Mouse (Mus musculus): Measurements from ENCODE around the gene Wfs1. TPM values are rescaled to one million over a fixed set of nuclear protein-coding genes. Genes with fewer than 3 reads are reported as not detected.

Gene Wfs1
- polyA plus RNA-seq, 1 experiment from 2014 or later = 11.0 TPM

DNA sequence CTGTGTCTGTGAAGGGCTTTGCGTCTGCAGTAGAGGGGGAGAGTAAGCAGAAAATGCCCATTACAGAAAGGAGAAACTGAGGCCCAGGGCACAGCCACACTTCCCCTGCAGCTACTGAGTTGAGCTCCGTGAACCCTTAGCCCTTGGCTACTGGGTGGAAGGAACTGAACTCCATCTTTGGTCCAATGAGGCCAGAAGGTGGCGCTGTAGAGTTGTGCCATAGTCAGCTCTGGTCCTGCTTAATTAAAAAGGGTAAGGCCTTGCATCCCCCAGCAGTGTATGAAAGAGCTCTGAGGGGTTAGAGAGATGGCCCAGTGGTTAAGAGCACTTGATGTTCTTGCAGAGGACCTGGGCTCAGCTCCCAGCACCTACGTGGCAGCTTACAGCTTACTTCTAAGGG is 60.3 kb downstream of the Wfs1 start:
- ATAC-seq = no peak

DNA sequence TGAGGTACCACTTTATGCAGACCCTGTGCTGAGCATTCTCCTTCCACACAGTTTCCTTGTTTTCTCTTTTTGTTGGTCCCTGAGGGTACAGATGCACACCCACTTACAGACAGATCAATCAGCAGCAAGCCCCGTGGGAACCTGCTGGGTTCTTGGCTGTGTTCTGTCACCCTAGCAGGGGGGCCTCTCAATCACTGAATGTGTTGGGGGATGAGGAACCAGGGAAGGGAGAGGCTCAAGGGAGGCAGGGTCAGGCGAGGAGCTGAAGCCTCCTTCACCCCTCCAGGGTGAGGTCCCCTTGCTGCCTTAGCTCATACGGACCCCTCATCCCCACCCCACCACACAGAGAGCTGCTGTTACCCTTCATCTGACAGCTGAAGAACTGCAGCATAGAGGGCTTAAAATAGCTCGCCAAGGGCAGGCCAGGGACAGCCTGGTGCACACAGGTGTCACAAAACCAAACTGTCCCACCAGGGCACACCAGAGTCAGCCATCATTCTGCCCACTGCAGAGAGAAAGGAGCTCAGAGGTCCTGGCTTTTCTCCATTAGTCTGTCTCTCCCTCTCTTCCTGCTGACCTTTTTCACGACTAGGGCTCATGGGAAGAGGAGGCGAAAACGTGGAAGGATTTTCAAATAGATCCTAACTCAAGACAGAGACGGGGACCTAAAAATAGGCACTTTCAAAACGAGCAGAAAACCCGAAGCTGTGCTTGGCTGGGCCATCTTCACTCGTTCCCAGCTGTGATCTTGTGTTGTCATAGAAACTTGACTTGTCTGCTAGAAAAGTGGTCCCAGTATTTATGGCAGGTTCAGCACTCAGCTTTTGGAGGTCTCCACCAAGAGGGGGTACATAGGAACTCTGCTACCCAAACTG is 64.9 kb downstream of the Wfs1 start:
- Histone ChIP-seq H3K4me2 (ENCODE audit: low read length) (no peak overlapping the region), H3K36me3 (ENCODE audit: control insufficient read depth, insufficient read depth, low read length) (peaks cover 8% of the 10 kb centered on the region), H3K9me3 (ENCODE audit: control insufficient read depth, low read length) (no peaks in the 10 kb centered on the region), H3K4me3 (ENCODE audit: low read length) (no peak overlapping the region), H3K4me1 (ENCODE audit: control insufficient read depth, insufficient read depth, low read depth, low read length) (peaks cover 8% of the 10 kb centered on the region), H3K9ac (ENCODE audit: low read depth, low read length) (no peak overlapping the region), H3K27me3 (replicated peaks; ENCODE audit: control insufficient read depth, insufficient read depth, low read length) (no peaks in the 10 kb centered on the region), H3K27ac (ENCODE audit: low read depth, low read length) (peak overlapping the region; percentile 49; the same call in 1 of the 2 replicates)
- ATAC-seq = no peak
- 42% methylated on average over 11 of the region's 11 CpGs for WGBS

More for the DNA sequence above, 60.3 kb downstream of the Wfs1 start:
- Histone ChIP-seq H3K4me1 (ENCODE audit: control insufficient read depth, insufficient read depth, low read depth, low read length) (peaks cover 5% of the 10 kb centered on the region), H3K9me3 (ENCODE audit: control insufficient read depth, low read length) (no peaks in the 10 kb centered on the region), H3K4me3 (ENCODE audit: low read length) (no peak overlapping the region), H3K36me3 (ENCODE audit: control insufficient read depth, insufficient read depth, low read length) (peaks cover 22% of the 10 kb centered on the region), H3K27me3 (replicated peaks; ENCODE audit: control insufficient read depth, insufficient read depth, low read length) (no peaks in the 10 kb centered on the region), H3K9ac (ENCODE audit: low read depth, low read length) (no peak overlapping the region), H3K27ac (ENCODE audit: low read depth, low read length) (no peak overlapping the region), H3K4me2 (ENCODE audit: low read length) (no peak overlapping the region)
- WGBS = 51% methylated on average over 4 of the region's 4 CpGs

DNA sequence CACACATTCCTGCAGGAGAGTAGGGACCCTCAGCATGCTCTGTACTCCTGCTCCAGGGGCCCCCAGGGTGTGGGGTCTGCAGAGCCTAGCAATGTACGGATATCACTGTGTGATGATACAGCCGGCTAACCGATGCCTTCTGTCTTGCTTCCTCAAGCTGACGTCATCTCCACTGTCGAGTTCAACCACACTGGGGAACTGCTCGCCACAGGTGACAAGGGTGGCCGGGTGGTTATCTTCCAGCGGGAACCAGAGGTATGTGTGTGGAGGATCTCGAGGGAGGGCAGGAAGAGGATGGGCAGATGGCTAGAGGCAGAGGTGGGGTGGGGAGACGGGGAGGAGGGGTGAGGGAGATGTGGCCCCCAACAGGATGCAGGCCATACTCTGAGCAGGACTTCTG is 66.2 kb downstream of the Wfs1 start:
- H3K9ac ChIP-seq (ENCODE audit: low read depth, low read length) = no peak overlapping the region
- H3K4me1 ChIP-seq (ENCODE audit: control insufficient read depth, insufficient read depth, low read depth, low read length) = peaks cover 13% of the 10 kb centered on the region
- 76% methylated on average over 10 of the region's 10 CpGs for WGBS
- no peak overlapping the region for H3K4me3 ChIP-seq (ENCODE audit: low read length)
- ATAC-seq = no peak
- H3K9me3 ChIP-seq (ENCODE audit: control insufficient read depth, low read length) = no peaks in the 10 kb centered on the region
- no peaks in the 10 kb centered on the region for H3K27me3 ChIP-seq (replicated peaks; ENCODE audit: control insufficient read depth, insufficient read depth, low read length)
- no peak overlapping the region for H3K27ac ChIP-seq (ENCODE audit: low read depth, low read length)
- H3K4me2 ChIP-seq (ENCODE audit: low read length) = no peak overlapping the region
- peaks cover 2% of the 10 kb centered on the region; the same call in 1 of the 2 replicates for H3K36me3 ChIP-seq (ENCODE audit: control insufficient read depth, insufficient read depth, low read length)

DNA sequence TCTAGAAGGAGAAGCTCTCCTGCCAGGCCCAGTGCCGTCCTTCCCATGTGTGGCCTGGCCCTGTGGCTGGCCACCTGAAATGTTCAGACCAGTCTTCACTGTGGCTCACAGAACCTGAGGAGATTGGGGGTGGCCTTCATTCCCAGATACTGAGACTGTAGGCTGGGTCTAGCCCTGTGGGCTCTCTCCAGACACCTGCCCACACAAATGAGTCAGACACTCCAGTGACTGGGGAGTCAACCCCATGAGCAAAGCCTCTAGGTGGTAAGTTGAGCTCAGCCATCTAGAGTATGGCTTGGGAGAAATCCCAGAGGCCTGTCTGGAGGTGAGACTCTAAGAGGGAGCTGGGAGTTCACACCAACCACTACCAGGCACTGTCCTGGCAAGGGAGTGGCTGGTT is 67.1 kb downstream of the Wfs1 start:
- no peak for ATAC-seq
- WGBS = 86% methylated on average over 1 of the region's 1 CpGs

DNA sequence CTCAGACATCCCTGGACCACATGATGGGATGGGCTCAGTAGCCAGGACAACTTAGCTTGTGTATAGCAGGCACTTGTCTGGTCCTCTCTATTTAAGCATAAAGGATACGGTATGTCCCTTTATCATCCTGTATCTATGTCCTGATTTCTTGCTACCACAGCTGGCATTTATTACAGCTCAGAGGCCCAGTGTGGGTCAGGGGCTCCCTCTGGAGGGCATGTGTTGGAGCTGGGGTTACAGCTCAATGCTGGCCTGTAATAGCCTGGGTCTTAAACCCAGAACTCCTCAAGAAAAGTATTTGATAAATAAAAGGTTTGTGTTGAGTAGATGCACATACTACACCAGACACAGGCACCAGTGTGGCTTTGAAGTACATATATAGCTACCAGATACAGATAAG is 68.9 kb downstream of the Wfs1 start:
- no peak overlapping the region for H3K4me3 ChIP-seq (ENCODE audit: low read length)
- H3K9me3 ChIP-seq (ENCODE audit: control insufficient read depth, low read length) = no peaks in the 10 kb centered on the region
- WGBS = 39% methylated on average over 1 of the region's 1 CpGs
- H3K4me1 ChIP-seq (ENCODE audit: control insufficient read depth, insufficient read depth, low read depth, low read length) = peaks cover 13% of the 10 kb centered on the region
- no peaks in the 10 kb centered on the region for H3K36me3 ChIP-seq (ENCODE audit: control insufficient read depth, insufficient read depth, low read length)
- H3K9ac ChIP-seq (ENCODE audit: low read depth, low read length) = no peak overlapping the region
- H3K4me2 ChIP-seq (ENCODE audit: low read length) = no peak overlapping the region
- ATAC-seq = no peak
- H3K27ac ChIP-seq (ENCODE audit: low read depth, low read length) = no peak overlapping the region
- no peaks in the 10 kb centered on the region for H3K27me3 ChIP-seq (replicated peaks; ENCODE audit: control insufficient read depth, insufficient read depth, low read length)

More for the DNA sequence above, 67.1 kb downstream of the Wfs1 start:
- Histone ChIP-seq H3K27me3 (replicated peaks; ENCODE audit: control insufficient read depth, insufficient read depth, low read length) (no peaks in the 10 kb centered on the region), H3K27ac (ENCODE audit: low read depth, low read length) (no peak overlapping the region), H3K4me3 (ENCODE audit: low read length) (no peak overlapping the region), H3K9me3 (ENCODE audit: control insufficient read depth, low read length) (no peaks in the 10 kb centered on the region), H3K36me3 (ENCODE audit: control insufficient read depth, insufficient read depth, low read length) (no peaks in the 10 kb centered on the region), H3K4me2 (ENCODE audit: low read length) (no peak overlapping the region), H3K4me1 (ENCODE audit: control insufficient read depth, insufficient read depth, low read depth, low read length) (peaks cover 13% of the 10 kb centered on the region), H3K9ac (ENCODE audit: low read depth, low read length) (no peak overlapping the region)

DNA sequence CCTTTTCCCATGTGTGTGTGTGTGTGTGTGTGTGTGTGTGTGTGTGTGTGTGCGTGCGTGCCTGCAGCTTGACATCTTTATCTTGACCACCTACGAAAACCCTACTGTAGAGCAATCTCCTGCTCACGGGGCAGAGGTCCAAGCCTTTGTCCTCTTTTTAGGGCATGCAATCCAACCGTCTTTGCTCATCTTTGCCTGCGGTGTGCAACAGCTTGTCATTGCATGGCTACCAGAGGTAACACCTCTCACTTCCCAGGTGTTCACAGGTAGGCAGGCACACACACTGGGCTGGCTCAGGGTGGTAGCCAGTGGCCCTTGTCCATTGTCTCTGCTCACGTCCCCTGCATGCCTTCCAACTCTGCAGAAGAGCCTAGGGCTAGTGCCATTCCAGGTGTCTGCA is 71.0 kb downstream of the Wfs1 start:
- no peak overlapping the region for H3K27ac ChIP-seq (ENCODE audit: low read depth, low read length)
- WGBS = 77% methylated on average over 7 of the region's 7 CpGs
- no peaks in the 10 kb centered on the region for H3K27me3 ChIP-seq (replicated peaks; ENCODE audit: control insufficient read depth, insufficient read depth, low read length)
- no peaks in the 10 kb centered on the region for H3K9me3 ChIP-seq (ENCODE audit: control insufficient read depth, low read length)
- no peaks in the 10 kb centered on the region for H3K36me3 ChIP-seq (ENCODE audit: control insufficient read depth, insufficient read depth, low read length)
- ATAC-seq = no peak
- peaks cover 5% of the 10 kb centered on the region; the same call in 1 of the 2 replicates for H3K4me1 ChIP-seq (ENCODE audit: control insufficient read depth, insufficient read depth, low read depth, low read length)
- no peak overlapping the region for H3K9ac ChIP-seq (ENCODE audit: low read depth, low read length)
- H3K4me2 ChIP-seq (ENCODE audit: low read length) = no peak overlapping the region
- H3K4me3 ChIP-seq (ENCODE audit: low read length) = no peak overlapping the region

DNA sequence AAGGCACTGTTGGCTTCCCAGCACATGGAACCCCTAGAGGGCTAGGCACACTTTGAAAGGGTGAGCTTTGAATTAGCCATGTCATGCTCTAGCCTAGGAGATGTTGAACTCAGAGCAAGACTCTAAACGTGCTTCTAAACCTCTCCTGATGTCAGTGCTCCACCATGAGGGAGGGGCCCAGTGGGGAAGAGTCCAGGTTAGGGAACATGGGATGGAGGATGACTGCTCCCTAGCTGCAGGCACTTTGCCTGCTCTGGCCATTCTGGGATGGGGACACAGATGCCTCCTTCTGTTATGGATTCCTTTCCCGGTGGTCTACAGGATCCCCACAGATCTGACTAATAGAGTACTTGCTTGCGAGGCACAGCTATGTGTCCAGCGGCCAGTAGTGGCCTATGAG is 71.8 kb downstream of the Wfs1 start:
- ATAC-seq = no peak
- no peaks in the 10 kb centered on the region for H3K9me3 ChIP-seq (ENCODE audit: control insufficient read depth, low read length)
- no peaks in the 10 kb centered on the region for H3K27me3 ChIP-seq (replicated peaks; ENCODE audit: control insufficient read depth, insufficient read depth, low read length)
- no peak overlapping the region for H3K27ac ChIP-seq (ENCODE audit: low read depth, low read length)
- H3K4me1 ChIP-seq (ENCODE audit: control insufficient read depth, insufficient read depth, low read depth, low read length) = peaks cover 5% of the 10 kb centered on the region; the same call in 1 of the 2 replicates
- H3K9ac ChIP-seq (ENCODE audit: low read depth, low read length) = no peak overlapping the region
- H3K4me3 ChIP-seq (ENCODE audit: low read length) = no peak overlapping the region
- H3K36me3 ChIP-seq (ENCODE audit: control insufficient read depth, insufficient read depth, low read length) = no peaks in the 10 kb centered on the region
- 69% methylated on average over 4 of the region's 4 CpGs for WGBS
- no peak overlapping the region for H3K4me2 ChIP-seq (ENCODE audit: low read length)

DNA sequence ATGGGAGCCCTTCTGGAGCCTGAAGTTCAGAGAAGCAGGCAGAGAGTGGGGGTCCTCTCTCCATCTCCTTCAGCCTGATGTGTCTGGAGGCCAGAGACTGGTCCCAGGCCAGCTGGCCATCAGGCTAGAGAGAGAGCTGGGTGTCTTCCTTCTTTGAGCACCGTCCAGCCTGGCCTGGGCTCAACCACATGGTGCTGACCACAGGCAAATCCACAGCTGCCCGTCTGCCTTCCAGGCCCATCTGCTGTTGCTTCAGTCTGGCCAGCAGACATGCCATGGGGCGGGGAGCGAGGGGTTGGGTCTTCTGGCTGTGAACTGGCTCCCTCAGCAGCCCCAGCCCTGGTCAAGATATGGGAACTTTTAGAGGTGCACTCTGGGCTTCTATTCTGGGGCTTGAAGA is 72.4 kb downstream of the Wfs1 start:
- H3K4me2 ChIP-seq (ENCODE audit: low read length) = no peak overlapping the region
- peaks cover 5% of the 10 kb centered on the region; the same call in 1 of the 2 replicates for H3K4me1 ChIP-seq (ENCODE audit: control insufficient read depth, insufficient read depth, low read depth, low read length)
- H3K27ac ChIP-seq (ENCODE audit: low read depth, low read length) = peak overlapping the region; percentile 17; the same call in 1 of the 2 replicates
- peak; percentile 10; the same call in 1 of the 2 replicates for ATAC-seq
- no peaks in the 10 kb centered on the region for H3K9me3 ChIP-seq (ENCODE audit: control insufficient read depth, low read length)
- no peaks in the 10 kb centered on the region for H3K27me3 ChIP-seq (replicated peaks; ENCODE audit: control insufficient read depth, insufficient read depth, low read length)
- H3K36me3 ChIP-seq (ENCODE audit: control insufficient read depth, insufficient read depth, low read length) = no peaks in the 10 kb centered on the region
- WGBS = 79% methylated on average over 4 of the region's 4 CpGs
- H3K4me3 ChIP-seq (ENCODE audit: low read length) = no peak overlapping the region
- H3K9ac ChIP-seq (ENCODE audit: low read depth, low read length) = no peak overlapping the region
